Mouse (Mus musculus): ENCODE measurements around the gene Foxd2.

Foxd2 gene

DNA sequence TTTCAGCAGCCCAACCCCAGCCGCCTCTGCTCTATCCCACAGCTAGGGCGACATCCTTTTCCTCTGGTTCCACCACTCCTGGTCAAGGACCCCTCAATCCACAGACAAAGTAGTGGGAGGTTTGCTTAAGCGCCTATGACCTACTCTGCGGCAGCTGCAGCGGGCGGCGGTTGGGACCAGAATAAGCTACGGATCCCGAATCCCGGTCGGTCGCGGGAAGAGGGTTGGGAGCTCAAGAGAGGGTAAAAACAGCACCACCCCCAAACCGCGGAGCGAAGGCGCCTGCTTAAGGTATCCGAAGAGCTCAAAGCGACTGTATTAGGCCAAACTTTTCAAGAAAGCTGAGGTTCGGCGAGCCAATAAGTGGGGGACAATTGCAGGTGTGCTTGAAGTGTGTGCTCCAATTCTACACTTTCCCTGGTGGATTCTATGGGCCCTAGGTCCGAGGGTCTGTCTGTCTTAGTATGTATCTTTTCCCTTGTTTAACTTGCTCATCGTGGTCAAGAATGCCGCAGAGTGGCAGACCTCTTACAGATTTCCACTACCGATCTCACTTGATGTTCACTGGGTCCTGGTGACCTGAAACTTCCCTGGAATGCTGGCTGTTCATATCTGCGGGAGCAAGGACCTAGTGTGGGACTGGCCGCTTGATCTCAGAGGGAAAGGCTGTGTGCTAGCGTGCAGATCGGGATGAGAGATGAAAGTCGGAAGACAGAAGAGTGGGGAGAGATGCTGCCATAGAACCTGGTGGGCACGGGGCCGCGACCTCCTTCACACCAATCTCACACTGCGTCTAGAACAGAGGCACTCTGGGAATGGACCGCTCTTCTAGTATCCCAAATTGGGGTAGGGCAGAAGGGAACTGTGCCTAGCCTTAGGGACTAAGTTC, 4.3 kb upstream of the Foxd2 start:
- in situ Hi-C loops (cut with MboI, MseI) = loop anchor here (10.0 kb wide), 1 partner anchor 82 kb away; no protein-coding TSS in a partner anchor

DNA sequence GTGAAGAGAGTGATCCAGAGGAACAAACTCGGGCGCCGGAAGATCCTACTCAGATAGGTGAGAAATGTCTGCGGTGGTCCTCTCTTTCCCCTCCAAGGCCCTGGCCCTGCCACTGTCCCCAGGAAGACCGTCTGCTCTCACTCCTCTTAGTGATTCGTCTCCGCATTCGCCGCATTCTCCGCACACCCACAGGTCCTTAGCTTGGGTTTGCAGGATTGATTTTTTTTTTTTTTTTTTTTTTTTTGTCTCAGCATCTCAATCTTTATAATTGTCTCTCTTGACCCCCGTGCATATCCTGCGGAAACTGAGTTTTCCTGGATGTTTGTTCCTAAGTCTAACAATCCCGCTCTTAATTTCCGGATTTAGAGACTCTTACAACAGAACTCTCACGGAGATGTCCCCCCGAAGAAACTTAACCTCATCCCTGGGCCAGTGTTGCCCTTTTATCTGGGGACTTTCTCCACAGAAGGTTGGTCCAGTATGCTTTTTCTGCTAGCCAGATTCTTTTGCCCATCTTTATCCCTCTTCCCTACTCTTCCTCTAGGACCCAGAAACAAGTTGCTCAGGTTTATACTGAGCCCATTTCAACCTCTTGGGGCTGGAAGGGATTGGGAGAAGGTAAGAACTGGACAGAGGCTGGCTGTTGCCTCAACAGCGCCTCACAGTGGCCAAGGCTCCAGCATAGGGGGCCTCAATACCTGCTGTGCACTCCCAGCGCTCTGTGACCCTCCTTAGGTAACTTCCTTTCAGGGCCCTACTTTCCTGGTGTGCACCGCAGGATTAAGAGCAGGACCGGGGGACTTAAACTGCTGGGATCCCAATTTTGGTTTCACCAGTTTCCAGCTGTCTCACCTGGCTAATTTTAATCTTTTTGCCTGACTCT, 1.2 kb upstream of the Foxd2 start:
- in situ Hi-C loops (cut with MboI, MseI) = loop anchor here (10.0 kb wide), 2 partner anchors 85 to 245 kb away; no protein-coding TSS in a partner anchor

DNA sequence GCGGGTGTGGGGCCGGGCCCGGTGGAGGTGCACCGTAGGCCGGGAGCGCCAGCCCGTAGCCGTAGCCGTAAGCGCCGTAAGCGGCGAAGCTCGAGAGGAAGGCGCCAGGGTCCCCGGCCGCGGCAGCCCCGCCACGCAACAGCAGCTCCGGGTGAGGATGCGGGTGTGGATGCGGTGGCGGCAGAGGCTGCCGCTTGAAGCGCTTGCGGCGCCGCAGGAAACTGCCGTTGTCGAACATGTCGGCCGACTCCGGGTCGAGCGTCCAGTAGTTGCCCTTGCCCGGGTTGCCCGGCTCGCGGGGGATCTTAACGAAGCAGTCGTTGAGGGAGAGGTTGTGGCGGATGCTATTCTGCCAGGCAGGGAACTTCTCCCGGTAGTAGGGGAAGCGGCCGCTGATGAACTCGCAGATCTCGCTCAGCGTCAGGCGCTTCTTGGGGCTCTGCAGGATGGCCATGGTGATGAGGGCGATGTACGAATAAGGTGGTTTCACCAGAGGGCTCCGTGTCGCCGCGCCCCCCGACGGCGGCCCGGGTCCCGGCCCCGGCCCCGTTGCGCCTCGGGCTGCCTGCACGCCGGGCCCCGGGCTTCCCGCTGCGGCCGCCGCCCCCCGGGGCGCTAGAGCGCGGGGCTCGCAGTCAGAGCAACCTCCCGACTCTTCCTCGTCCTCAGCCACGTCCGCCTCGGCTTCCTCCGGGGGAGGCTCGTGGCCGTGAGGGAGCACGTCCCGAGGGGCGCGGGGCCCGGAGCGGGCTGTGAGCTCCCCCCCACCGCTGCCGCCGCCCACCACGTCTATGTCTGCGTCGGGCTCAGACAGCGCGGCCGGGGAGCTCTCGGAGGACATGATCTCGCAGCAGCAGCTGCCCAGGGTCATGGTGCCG, 483 bp downstream of the Foxd2 start:
- in situ Hi-C loops (cut with MboI, MseI) = loop anchor here (10.0 kb wide), 1 partner anchor 243 kb away; no protein-coding TSS in a partner anchor

DNA sequence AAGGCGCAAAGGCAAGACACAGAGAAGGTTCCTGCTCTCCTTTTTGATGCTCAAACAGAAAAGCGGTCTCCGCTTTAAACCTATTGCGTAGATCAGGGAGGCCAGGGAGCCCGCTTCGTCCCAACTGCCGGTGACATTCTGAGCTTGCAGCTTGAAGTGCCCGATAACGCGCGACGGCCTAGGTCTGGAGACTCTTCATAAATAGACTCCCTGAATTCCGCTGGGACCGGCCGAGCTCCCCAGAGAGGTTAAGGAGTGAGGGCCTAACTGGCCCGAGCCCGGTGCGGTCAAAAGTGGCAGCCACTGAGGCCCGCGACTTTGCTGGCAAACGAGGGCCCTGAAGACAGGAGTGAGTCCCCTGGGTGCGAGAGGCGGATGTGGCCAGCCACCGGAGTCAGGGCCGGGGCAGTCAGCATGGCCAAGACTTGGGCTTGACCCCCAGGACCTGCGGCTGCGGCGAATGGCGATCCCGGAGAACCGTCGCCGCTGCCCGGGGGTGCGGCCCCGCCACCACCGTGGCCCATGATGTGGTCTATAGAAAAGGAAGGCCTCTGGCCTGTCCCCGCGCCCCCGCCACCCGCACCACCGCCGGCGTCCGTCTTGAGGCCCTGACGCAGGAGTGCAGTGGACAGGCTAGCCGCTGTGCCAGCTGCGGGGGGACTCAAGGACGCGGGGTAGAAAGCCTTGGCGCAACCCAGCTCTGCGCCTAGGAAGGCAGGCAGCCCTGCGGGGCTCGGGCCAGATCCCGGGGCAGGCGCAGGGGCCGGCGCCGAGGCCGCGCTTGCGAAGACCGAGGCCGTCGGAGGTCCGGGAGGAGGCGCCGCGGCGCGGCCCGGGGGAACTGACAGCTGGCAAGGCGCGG, 1.4 kb downstream of the Foxd2 start:
- in situ Hi-C loops (cut with MboI, MseI) = loop anchor here (10.0 kb wide), 1 partner anchor 242 kb away; no protein-coding TSS in a partner anchor

GRCm38 (mm10) chr4:114905969-114906680, 2.5 kb downstream of the Foxd2 start:
- in situ Hi-C loops (cut with MboI, MseI) = loop anchor here (10.0 kb wide), 1 partner anchor 241 kb away; no protein-coding TSS in a partner anchor

GRCm38 (mm10) chr4:114905501-114905900, 3.2 kb downstream of the Foxd2 start:
- in situ Hi-C loops (cut with MboI, MseI) = loop anchor here (10.0 kb wide), 1 partner anchor 241 kb away; no protein-coding TSS in a partner anchor

DNA sequence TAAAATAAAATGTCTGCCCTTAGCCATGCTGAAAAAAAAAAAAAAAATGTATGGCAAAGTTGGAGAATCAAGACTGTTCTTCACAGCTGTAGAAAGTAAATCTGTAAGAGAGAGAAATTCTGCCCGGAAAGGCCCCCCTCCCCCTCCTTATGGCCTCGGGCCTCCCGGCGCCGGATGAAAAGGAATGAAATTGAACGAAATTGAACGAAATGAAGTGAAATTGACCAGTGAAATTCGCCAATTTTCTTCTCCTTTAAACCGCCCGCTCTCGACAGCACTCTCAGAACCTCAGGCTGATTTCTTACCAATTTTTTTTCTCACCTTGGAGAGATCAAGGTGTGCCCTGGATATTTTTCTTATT, 5.3 kb downstream of the Foxd2 start:
- in situ Hi-C loops (cut with MboI, MseI) = loop anchor here (10.0 kb wide), 1 partner anchor 239 kb away; no protein-coding TSS in a partner anchor

GRCm38 (mm10) chr4:114902641-114903421, 5.8 kb downstream of the Foxd2 start:
- in situ Hi-C loops (cut with MboI, MseI) = loop anchor here (10.0 kb wide), 1 partner anchor 238 kb away; no protein-coding TSS in a partner anchor

- in situ Hi-C loops (cut with MboI, MseI) = loop anchor here (10.0 kb wide), 1 partner anchor 237 kb away; no protein-coding TSS in a partner anchor
Observed at GRCm38 (mm10) chr4:114901643-114902351, 6.9 kb downstream of the Foxd2 start.

DNA sequence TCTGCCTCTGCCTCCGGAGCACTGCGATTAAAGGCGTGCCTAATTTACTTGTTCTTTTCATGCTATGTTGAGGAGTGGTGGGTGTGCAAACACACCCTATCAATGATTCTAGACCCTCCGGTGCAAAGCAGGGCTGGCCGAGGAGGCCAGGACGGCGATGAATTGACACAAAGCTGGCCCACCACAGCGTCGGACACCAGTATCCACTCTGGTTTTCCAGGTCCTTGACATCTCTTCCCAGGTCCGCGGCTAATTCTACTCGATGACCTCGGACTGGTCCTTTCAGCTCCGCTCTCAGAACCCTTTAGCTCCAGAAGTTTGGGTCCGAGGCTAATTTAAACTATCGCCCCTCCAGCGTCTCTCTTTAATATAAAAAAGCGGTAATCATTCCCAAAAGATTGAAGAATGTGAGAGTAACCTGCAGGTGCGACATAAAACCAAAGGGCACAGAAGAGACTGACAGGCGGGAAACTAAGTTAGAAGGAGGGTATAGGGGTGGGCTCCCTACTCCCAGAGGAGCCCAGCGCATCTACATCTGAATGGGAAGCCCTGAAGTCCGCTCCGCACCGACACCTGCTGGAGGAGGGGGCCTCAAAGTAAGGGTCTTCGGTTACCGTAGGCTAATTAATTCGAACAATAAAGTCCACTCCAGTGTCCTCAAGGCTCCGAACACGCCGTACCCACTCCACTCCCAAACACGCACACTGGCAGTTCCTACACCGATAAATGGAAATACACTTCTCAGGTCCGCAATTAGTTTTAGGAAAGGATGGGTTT, 7.6 kb downstream of the Foxd2 start:
- in situ Hi-C loops (cut with MboI, MseI) = loop anchor here (10.0 kb wide), 1 partner anchor 236 kb away; no protein-coding TSS in a partner anchor

GRCm38 (mm10) chr4:114899885-114900284, 8.8 kb downstream of the Foxd2 start:
- in situ Hi-C loops (cut with MboI, MseI) = loop anchor here (10.0 kb wide), 1 partner anchor 235 kb away; no protein-coding TSS in a partner anchor

GRCm38 (mm10) chr4:114897853-114898252, 10.8 kb downstream of the Foxd2 start:
- in situ Hi-C loops (cut with MboI, MseI) = no loop called here

- in situ Hi-C loops (cut with MboI, MseI) = no loop called here
Observed at GRCm38 (mm10) chr4:114882232-114882631, 26.4 kb downstream of the Foxd2 start.

GRCm38 (mm10) chr4:114876441-114876972, 32.2 kb downstream of the Foxd2 start:
- in situ Hi-C loops (cut with MboI, MseI) = loop anchor here (5.0 kb wide), 1 partner anchor 84 kb away; no protein-coding TSS in a partner anchor

DNA sequence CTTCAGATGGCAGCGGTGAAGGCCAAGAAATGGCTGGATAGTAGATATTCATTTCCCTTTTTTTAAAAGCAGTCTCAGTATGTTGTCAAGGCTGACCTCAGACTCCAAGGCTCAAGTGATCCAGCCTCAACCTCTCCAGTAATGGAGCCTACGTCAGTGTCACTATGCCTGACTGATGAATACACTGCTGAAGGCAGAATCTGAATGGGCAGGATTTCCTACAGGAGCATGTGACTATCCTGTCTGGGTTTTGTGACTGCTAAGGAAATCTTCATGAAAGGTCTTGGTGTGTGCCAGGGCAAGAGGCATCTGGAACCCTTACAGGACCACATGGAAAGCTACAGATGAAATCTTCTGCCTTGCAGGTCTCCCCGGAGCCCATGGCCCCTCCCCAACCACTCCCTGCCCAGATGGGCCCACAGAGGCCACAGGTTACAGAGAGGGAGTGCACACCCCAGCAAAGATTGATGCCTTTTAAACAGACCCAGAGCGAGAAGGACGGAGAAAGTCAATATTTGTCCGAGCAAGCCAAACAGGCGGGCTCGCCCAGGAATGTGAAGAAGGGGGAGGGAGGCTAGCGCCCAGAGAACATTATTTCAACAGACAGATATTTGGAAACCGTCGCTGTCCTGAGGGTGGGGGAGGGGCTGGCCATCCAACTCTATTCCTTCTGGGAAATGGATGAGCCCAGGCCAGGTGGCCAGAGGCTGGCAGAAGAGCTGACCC, 38.7 kb downstream of the Foxd2 start:
- in situ Hi-C loops (cut with MboI, MseI) = no loop called here

GRCm38 (mm10) chr4:114863166-114863565, 45.5 kb downstream of the Foxd2 start:
- in situ Hi-C loops (cut with MboI, MseI) = no loop called here
